Mouse (Mus musculus) urinary bladder, postnatal 36 days (tissue): ENCODE results near the gene A530016L24Rik.

Experiments used
- DNase-seq, 2 experiments: peaks; one replicate each; pipeline ENCODE4 v3.0.0; 2022; ENCODE audit warnings: low spot score in 2 of 2, mixed read lengths in 1 of 2

The A530016L24Rik gene

GRCm38 (mm10) chr12:112498683-112499082, 9.4 kb downstream of the A530016L24Rik start:
- peak in 1 of 2 experiments; percentile 36 for DNase-seq

- no peak for DNase-seq
Observed at GRCm38 (mm10) chr12:112503003-112503771, 13.9 kb downstream of the A530016L24Rik start.

GRCm38 (mm10) chr12:112506267-112506666, 17.0 kb downstream of the A530016L24Rik start:
- no peak for DNase-seq

GRCm38 (mm10) chr12:112507264-112507663, 18.0 kb downstream of the A530016L24Rik start:
- DNase-seq = no peak

- DNase-seq = no peak
Observed at GRCm38 (mm10) chr12:112507984-112508383, 18.7 kb downstream of the A530016L24Rik start.

GRCm38 (mm10) chr12:112510365-112510732, 21.1 kb downstream of the A530016L24Rik start:
- no peak for DNase-seq

- DNase-seq = no peak
Observed at GRCm38 (mm10) chr12:112510733-112511372, 21.6 kb downstream of the A530016L24Rik start.

- DNase-seq = no peak
Observed at GRCm38 (mm10) chr12:112514897-112515296, 25.6 kb downstream of the A530016L24Rik start.

GRCm38 (mm10) chr12:112516697-112517337, 27.6 kb downstream of the A530016L24Rik start, which contains the start of gene Tmem179:
Tmem179 (minus strand) TSS chr12:112516747.
- peak; percentile 53 to 71 for DNase-seq

GRCm38 (mm10) chr12:112518105-112518504, 28.9 kb downstream of the A530016L24Rik start:
- DNase-seq = peak in 1 of 2 experiments; percentile 23

GRCm38 (mm10) chr12:112533758-112534157, 44.5 kb downstream of the A530016L24Rik start:
- DNase-seq = no peak

GRCm38 (mm10) chr12:112537233-112537632, 48.0 kb downstream of the A530016L24Rik start:
- DNase-seq = no peak

GRCm38 (mm10) chr12:112538356-112538755, 49.1 kb downstream of the A530016L24Rik start:
- no peak for DNase-seq

- DNase-seq = no peak
Observed at GRCm38 (mm10) chr12:112539466-112539965, 50.3 kb downstream of the A530016L24Rik start.

GRCm38 (mm10) chr12:112540321-112540720, 51.1 kb downstream of the A530016L24Rik start:
- DNase-seq = no peak

- DNase-seq = no peak
Observed at GRCm38 (mm10) chr12:112541483-112542091, 52.3 kb downstream of the A530016L24Rik start.

GRCm38 (mm10) chr12:112542257-112542919, 53.1 kb downstream of the A530016L24Rik start:
- no peak for DNase-seq

GRCm38 (mm10) chr12:112542920-112543300, 53.7 kb downstream of the A530016L24Rik start:
- DNase-seq = peak; percentile 85 to 88

- no peak for DNase-seq
Observed at GRCm38 (mm10) chr12:112543941-112544340, 54.7 kb downstream of the A530016L24Rik start.

- no peak for DNase-seq
Observed at GRCm38 (mm10) chr12:112544946-112545701, 55.9 kb downstream of the A530016L24Rik start.

GRCm38 (mm10) chr12:112546110-112546509, 56.9 kb downstream of the A530016L24Rik start:
- no peak for DNase-seq
